Mouse (Mus musculus) skeletal muscle tissue, adult 2 months (tissue): Measurements from ENCODE around the gene Igfbp7.

Experiments
- DNase-seq: peaks from one replicate; pipeline ENCODE4 v3.0.0-alpha.2; 2012; ENCODE audit warnings: low read depth, low spot score

Gene Igfbp7

DNA sequence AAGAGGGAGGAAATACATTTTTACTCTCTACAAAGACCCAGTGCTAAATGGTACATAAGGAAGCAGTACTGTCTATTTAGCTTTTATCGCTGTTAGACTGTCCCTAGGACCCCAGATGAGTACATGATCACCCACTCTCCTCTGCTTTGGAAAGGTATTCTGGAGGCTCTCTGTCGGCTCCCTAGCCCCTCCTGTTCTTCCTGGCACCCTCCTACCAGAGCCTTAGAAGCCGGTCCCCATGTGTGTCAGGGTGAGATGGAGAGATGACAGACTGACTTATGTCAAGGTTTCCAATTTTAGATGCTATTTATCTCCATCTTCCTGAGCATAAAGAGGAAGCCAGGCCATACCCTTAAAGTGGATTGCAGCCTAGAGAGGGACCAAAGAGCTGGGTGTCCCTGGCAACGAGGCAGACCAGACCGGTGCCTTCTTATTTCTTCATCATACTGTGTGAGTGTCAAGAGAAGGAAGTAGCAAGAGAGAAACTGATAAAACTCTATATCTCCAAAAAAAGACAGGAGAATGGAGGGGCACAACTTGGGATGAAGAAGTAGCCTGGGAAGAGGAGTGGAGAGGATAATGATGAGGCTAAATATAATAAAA is 2.3 kb downstream of the Igfbp7 start:
- no peak for DNase-seq

DNA sequence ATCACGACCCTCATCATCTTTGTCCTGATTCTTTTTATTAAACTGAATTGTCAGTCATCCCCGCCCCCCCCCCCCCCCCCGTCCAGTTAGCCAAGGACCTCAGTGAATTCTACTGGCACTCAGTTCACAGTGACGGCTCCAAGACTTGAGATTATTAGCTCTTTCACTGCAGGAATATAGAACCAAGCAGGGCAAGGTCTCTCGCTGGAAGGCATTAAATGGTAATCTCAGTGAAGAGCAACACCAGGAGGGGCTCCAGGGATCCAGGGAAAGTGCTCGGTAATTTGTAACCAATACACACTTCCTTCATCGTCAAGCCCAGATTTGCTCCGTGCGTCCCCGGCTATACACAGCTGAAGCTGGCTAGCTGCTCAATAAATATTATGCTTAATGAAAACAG is 2.9 kb downstream of the Igfbp7 start:
- DNase-seq: no peak

DNA sequence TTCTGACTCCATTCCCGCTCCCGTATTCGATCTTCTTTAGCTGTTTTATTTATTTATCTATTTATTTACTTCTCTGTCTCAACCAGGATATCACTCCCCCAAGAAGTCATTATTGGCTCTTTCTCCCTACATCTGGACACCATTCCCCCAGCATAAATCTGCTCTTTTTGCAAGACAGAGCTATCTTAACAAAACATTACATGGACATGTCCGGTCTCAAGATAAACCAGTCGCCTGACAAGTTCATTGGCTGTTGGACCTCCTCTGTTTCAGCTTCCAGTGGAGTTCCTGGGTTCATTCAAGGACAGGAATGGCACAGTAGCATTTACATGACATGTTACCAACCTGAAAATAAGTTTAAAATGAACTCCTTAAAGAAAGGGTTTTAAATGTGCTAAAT is 4.9 kb downstream of the Igfbp7 start:
- no peak for DNase-seq

DNA sequence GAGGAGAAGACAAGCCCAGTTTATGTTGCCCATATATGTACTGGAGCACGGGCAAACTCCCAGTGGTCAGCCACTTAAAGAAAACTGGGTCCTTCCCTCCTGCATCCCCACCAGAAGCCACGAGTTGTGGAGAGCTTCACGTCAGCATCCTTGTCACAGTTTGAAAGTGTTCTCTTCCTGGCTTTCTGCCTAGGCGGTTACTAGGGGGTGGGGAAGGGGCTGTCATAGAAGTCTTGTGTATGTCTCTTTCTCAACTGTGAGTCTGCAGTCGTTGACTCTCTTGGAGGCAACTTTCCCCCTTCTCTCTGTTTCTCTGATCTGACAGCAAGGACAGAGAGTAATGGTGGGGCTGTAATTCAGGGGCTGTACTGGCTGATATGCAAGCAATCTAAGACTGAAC is 5.7 kb downstream of the Igfbp7 start:
- DNase-seq: no peak

DNA sequence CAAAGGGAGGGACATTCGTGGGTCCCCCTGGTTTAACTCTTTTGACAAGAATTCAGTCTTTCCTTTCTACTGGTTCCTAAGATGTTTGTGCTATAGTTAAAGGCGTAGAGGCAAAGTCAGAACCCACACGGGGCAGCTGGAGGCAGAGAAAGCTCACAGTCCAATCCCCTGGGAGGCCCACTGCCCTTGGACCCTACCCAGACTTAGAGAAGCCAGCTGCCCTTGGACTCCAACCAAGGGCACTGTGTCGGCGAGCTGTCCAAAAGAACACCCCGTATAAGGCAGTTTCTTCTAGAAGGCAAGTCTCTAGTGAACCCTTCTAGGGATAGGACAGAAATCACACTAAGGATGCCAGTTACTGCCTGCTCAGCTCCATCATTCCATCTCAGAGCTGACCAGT is 7.0 kb downstream of the Igfbp7 start:
- peak; percentile 45 for DNase-seq

DNA sequence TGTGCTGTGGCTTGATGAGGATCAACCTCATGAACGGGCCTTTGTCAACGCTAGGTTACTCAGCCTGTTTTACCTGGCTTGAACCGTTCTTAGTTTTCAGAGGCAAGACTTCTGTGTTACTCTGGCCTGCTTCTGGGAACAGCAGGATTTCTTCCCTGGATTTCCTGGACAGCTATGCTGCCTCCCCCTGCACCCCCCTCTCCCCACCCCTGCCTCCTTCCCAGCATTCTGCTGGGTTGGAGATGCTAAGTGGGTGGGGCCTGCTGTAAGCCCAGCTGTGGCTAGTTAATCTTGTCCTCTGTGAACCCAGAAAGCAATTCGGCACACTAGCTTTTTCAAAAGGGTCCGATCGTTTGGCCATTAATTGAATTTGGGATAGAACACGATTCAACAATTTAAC is 7.7 kb downstream of the Igfbp7 start:
- DNase-seq: peak; percentile 38

DNA sequence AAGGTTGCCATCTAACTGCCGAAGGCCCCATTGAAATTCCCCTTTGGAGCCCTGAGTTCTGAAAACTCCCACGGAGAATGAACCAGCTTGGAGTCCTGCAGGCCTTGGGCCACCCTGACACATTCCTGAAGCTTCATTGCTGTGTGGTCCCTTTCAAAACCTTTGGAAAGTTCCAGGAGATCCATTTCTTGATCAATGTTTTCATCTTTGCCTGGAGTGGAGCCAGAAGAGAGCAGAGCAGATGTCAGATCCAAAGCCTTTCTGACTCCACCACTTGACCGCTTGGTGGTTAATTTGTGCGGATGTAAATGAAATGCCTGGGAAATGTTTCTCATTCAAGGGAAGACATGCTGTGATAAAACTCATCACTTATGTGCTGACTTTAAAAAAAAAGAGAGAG is 8.8 kb downstream of the Igfbp7 start:
- DNase-seq: no peak

DNA sequence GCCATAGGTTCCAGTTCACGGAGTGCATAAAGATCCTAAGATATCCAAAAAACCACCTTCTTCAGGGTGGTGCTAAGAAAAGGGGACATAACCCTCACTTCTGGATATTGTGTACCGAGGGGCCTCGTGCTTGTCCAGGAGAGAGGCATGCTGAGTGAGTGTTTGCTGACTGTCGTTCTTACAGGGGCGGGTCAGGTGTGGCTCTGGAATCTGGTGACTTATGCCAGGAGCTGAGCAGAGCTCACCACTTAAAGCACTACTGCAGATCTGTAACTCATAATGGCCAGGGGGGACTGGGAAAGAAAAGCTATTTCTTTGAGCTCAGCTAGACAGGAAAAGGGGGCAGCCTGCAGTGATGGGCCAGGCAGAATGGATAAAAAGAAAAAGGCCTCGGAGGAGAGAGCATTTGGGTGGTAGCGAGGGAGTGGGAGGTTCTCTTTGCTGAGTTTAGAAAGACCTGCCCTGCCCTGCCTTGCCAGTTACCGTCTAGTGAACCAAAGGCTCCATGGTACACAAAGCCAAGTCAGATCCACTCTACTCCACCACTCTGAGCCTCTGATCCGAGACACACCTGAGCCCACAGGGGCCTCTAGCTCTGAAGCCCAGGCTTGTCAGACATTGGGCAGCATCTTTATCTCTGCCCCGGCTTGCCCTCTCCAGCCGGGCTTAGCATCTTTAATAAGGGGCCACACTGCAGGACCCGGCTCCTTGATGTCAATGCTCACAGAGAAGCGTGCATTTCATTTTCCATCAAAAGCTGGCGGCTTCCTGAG is 9.4 kb downstream of the Igfbp7 start:
- DNase-seq: no peak

DNA sequence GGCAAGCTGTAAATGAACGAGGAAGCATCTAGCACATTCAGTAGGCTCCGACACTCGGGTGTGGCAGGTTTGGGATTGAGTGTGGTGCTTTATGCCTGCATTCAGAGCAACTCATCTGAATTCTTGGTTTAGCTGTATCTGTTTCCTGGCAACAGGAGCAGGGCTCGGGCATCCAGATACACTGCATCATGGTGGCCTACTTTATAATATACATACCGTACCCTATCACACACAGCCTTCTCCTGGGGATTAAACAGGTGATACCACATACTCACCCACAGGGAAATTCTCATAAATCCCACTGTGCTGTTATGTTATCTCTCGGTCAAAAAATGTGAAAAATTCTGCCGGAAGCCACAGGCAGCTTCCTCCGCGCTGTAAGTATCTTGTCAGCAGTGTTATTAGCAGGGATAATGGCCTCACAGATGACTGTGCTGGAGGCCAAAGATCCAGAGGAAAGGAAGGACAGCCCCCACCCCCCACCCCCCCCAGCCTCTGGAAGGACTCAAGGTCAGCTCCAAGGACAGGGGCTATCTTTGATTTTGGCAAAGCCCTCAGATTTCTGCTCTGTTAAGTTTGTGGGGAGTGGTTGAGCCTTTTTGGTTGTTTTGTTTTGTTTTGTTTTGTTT is 13.7 kb downstream of the Igfbp7 start:
- no peak for DNase-seq

DNA sequence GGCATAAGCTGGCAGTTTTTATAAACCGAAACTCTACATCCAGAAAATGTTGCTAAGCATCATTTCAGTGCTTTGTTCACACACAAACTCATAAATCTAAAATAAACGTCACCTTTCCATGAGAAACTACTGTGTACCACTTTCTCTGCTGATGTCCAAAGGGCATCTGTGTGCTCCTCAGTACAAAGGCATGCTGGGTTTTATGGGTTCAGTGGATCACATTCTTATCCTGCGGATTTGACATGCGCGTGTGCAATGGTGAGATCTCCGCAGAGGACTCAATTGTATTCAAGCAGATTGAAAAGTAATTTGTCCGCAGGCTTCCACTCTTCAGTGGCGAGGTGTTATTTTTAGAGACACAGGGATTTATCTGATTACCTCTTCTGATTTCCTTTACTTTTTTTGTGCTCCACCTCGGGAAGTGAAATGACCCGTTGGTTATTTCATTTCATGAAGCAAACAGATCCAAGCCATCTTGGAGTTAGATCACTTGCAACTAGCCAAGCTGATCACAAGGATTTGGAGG is 14.7 kb downstream of the Igfbp7 start:
- peak; percentile 18 for DNase-seq

DNA sequence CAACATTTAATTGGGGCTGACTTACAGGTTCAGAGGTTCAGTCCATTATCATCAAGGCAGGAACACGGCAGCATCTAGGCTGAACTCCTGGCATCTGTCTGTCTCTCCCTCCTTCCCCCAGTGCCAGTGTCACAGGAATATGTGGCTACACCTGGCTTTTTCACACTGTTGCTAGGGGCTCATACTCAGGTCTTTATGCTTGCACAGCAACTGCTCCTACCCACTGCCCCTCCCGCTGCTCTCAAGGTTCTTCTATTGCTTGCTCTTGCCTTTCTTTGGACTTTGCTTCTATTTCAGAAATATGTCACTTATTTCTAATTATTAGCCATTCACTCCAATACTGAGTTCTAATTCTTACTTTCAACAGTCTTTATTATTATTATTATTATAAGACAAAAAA is 17.6 kb downstream of the Igfbp7 start:
- DNase-seq: no peak

DNA sequence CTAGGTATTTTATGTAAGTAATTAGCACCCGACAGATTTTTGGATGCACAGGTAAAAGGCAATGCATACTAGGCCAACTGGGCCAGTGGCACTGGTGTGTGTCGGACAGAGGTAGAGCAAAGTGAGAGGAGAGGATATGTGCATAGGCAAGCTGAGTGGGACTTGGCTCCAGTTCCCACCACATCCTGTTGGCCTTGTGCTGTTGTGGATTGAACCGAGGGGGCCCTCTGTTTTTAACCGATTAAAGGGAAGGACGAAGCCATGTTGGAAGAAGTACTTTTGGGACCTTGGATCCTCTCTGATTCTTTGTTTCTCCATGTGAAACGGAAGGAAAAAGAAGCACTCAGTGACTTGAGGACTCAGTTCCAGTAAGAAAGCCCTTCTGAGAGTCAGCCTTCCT is 19.5 kb downstream of the Igfbp7 start:
- no peak for DNase-seq

DNA sequence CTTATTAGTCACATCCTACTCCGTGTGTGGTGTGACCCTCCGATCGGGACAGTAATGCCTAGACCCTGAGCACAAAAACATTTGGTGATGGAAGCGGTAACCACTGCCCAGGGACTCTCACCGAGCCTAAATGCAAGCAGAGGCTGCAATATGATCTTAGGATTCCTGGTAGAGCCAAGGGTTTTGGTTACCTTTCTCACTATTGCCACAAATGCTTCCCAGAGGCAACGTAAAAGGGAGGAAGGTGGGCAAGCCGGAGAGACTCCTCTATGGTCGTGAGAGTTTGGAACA is 20.5 kb downstream of the Igfbp7 start:
- DNase-seq: no peak

DNA sequence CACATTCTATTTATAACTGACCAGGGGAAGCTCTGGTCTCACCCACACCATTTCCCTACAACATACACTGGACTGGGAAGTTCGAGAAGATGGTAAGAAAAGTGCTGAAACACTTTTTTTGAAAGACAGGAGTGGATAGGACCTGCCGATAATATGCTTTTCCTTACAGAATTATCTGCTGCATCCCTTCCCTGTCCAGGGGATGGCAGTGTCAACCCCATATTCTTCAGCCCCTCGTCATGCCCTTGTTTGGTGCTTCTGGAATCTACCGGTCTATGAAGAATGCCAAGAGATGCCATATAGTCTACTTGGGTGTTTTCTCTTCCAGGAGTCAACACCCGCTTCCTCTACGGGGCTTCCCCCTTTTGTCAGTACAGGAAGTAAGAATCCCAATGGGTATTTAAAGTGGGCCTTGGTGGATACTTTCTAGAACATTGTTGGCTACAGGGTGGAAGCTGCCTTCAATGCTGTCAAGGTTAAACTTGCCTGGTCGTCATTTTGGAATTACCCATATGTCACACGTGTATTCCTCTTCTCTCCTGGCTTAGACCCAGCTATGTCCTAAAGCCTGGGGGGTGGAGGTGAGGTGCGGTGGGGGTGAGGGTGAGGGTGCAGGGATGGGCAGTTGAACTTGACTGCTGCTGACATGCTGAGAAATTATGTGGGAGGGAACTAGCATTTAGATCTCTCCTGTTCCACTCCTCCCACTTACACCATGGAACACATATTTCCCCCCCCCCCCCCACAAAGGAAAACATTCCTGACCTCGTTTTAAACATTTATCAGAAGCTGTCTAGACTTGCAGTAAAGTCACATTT is 21.0 kb downstream of the Igfbp7 start:
- no peak for DNase-seq

DNA sequence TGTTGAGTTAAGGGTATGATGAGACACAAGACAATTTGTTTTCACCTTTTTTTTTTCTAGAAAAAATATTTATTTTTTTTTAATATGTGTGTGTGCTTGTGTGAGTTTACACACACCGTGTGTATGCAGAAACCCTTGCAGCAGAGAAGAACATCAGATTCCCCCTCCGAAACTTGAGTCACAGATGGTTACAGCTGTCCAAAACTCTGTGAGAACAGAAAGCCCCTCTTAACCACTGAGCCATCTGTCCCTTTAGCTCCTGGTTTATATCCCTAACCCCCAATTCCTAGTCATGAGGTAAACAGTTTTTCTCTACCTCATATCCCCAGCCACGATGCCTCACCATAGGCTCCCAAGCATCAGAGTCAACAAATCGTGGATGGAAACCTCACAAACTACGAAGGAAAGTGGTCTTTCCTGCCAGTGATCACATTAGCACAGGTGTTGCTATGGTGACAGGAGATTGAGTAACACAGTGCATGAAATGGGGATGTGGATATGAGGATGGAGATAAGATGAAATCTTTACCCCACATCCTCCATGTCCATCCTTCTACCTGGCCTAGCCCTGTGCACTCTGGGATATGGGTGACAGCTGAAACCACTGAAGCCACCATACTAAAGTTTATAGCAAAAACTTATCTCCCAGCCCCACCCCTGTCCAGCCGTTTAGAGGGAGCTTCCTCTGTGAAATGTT is 21.8 kb downstream of the Igfbp7 start:
- DNase-seq: no peak

DNA sequence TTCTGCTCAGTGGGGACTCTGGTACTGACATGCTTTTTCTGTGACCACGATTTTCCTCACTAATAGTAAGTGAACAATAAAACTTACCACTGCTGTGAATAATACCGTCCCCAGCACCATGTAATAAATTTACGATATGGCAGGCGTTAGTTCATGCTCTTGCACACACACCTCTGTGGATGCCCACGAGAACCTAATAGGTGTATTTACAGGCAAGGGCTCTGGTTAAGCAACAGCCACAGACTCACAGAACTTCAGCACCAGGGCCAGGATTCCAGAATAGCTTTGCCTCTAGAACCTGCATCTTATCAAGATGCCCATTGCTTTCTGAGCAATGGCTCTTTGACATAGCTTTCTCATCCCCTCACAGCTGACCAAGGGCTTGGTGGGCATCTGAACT is 22.6 kb downstream of the Igfbp7 start:
- no peak for DNase-seq

DNA sequence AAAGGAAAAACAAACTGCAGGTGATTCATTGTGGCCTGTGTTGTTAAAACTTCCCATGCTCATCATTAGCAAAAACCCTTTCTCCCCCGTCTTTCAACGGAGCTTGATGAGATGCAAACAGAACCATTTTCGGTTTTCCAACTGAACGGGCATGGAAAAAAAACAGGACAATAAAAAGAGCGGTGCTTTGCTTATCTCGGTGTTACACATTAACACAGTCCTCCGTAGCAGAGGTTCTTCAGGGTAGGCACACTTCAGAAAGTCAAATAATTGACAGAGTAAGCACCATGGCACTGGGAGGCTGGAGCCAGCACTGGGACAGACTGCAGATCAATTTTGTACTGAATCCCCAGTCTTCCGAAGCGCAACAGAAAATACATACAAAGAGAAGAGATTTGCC is 23.1 kb downstream of the Igfbp7 start:
- DNase-seq: no peak

DNA sequence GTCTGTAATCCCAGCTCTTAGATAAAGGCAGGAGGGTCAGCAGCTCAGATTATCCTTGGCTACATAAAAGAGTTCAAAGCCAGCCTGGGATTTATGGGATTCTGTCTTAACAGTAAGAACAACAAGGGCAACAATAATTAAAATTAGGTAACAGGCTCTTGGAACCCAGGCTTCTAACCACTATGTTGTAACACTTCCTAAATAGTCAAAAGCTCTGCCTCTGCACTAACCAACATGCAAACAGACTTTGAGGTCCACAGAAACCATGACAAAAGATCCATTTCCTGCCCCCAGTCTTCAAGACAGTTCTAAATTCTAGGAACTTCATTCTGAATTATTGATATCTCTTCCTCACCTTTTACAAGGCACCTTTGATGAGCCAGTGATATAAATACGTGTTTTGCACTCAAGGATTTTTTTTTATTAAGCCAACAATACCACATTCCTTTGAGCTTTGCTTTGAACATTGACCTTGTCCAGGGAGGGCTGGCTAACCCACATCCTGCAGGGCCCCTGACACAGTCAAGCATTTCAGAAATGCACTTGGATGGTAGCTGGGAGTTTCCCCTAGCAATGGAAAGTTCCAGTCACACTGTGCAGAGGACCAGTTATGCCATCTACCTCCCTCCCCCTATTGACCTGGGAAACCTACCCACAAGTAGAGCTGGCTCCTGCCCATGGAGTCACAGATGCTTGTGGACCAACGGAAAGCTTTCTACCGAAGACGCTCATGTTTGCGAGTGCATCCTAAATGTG is 23.9 kb downstream of the Igfbp7 start:
- no peak for DNase-seq

DNA sequence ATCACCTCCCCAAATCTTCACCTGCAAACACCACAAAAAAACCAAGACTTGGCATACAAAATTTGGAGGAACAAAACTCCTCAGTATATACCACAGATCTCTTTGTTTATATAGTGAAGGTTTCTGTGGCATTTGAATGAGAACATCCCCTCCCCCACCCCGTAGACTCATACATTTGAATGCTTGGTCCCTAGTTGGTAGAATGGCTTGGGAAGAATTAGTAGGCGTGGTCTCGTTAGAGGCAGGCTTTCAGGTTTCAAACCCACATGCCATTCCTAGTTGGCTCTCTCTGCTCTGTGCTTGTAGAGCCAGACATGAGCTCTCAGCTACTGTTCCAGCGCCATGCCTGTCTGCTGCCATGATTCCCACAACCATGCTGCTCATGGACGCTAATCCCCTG is 26.2 kb downstream of the Igfbp7 start:
- DNase-seq: no peak

DNA sequence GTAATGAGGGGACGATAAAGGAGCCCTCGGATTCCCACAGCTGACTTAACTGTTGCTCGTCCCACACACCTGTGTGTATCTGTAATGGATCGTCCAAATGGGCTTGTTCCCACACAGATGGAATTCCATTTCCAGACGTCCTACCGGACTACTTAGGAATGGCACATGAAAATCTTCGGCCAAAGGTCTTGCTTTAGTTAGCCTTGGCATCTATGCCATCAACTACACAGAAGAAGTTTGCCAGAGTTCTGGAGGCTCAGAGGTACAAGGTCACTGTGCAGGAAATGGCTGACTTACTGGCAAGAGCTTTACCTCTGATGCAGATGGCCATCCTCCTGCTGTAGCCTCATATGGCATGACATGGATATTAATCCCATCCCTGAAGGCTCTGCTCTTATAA is 26.6 kb downstream of the Igfbp7 start:
- no peak for DNase-seq

DNA sequence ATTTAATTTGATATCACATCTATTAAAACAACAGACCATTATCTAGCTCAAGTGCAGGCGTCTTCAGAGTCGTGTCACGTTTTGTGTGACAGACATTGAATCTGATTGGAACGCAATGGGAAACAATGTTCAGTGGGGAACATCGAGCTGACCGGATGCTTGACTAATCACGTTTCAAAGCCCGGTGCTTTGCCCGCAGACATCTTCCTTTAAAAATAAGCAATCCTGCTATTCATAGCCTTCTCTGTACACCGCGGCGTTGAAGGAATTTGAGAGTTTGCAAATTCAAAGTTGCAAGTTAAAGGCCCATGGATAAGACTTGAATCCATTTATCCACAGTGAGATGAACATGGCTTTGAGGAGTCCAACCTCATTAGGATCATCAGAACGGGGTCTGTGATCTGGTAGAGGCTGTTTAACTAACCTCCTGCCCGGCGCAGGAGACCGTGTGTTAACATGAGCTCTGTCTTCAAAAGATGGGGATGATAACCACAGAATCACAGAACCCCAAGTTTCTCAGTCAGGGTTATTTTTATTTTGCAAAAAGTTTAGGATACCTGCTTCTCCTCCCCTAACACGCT is 27.4 kb downstream of the Igfbp7 start:
- no peak for DNase-seq
